Mouse (Mus musculus) limb, embryonic 14.5 days (tissue): ENCODE results near the gene Cdr2l. TPM values are rescaled to one million over a fixed set of nuclear protein-coding genes. Genes with fewer than 3 reads are reported as not detected.

Source experiments
- ATAC-seq: fragments of 200-750 bp; cut with Nextera tagmentation; 2 replicates; pipeline ENCODE4 v1.8.0; 2017; ENCODE audit warnings: low read depth, moderate number of reproducible peaks, moderate TSS enrichment; ENCODE audit not compliant: low FRiP score
- DNase-seq: peaks from one replicate; pipeline ENCODE4 v3.0.0-alpha.2; 2015; ENCODE audit warnings: low spot score
- H3K27ac ChIP-seq: fragments of 300-500 bp; sonication (generic); replicated peaks from 2 replicates; pipeline ENCODE4 v1.5.1; 2014; ENCODE audit warnings: low read depth, mild to moderate bottlenecking, low read length, moderate library complexity, mixed read lengths
- H3K27me3 ChIP-seq: fragments of 300-500 bp; sonication (generic); 2 replicates; pipeline ENCODE4 v1.6.1; 2014; ENCODE audit warnings: low read length, mixed read lengths; ENCODE audit not compliant: control insufficient read depth, insufficient read depth
- H3K36me3 ChIP-seq: fragments of 300-500 bp; sonication (generic); 2 replicates; pipeline ENCODE4 v1.6.1; 2014; ENCODE audit warnings: mild to moderate bottlenecking, low read length, moderate library complexity, mixed read lengths; ENCODE audit not compliant: control insufficient read depth, insufficient read depth
- H3K4me1 ChIP-seq: fragments of 300-500 bp; sonication (generic); 2 replicates; pipeline ENCODE4 v1.6.1; 2014; ENCODE audit warnings: antibody characterized with exemption, low read length, mixed read lengths; ENCODE audit not compliant: control insufficient read depth, insufficient read depth
- H3K4me2 ChIP-seq: fragments of 300-500 bp; sonication (generic); replicated peaks from 2 replicates; pipeline ENCODE4 v1.6.1; 2014; ENCODE audit warnings: low read depth, mild to moderate bottlenecking, low read length, moderate library complexity; ENCODE audit not compliant: severe bottlenecking
- H3K4me3 ChIP-seq: fragments of 300-500 bp; sonication (generic); replicated peaks from 2 replicates; pipeline ENCODE4 v1.5.1; 2014; ENCODE audit warnings: low read length
- H3K9ac ChIP-seq: fragments of 300-500 bp; sonication (generic); 2 replicates; pipeline ENCODE4 v1.6.1; 2014; ENCODE audit warnings: mild to moderate bottlenecking, low read depth, low read length, moderate library complexity; ENCODE audit not compliant: severe bottlenecking
- H3K9me3 ChIP-seq: fragments of 300-500 bp; sonication (generic); 2 replicates; pipeline ENCODE4 v1.6.1; 2016; ENCODE audit warnings: low read length; ENCODE audit not compliant: control insufficient read depth
- POLR2A ChIP-seq: fragments of 200-500 bp; IDR thresholded peaks from 2 replicates; pipeline ENCODE4 v1.8.0; 2012; ENCODE audit warnings: inconsistent platforms, mild to moderate bottlenecking, moderate library complexity, borderline replicate concordance; ENCODE audit not compliant: insufficient read depth, insufficient read length; ENCODE audit errors: extremely low read depth
- WGBS: fragments of 180-500 bp; shearing (Covaris S2); extraction: QIAGEN DNeasy Blood & Tissue Kit; methylation state at CpG from one replicate; pipeline ENCODE4 v1.1.7; 2014; 5-methylcytosine and 5-hydroxymethylcytosine counted together
- polyA plus RNA-seq, 2 experiments: library from polyadenylated mRNA; depleted of rRNA in 1 of 2; stranded (reverse) in 1 of 2; unstranded in 1 of 2; fragments of >200 nt; fragmentation: Nextera tagmentation in 1 of 2; extraction: Ambion mirVana in 1 of 2; gene quantifications; 2 replicates each; pipeline versions ENCODE4 v1.2.1 to v1.2.3; 2012 to 2014

The Cdr2l gene
- 18.8 and 23.9 TPM in 2 replicates for polyA plus RNA-seq (2012; rRNA removed)
- 10.9 and 11.1 TPM in 2 replicates for polyA plus RNA-seq (2014; fragmentation: Nextera tagmentation; extraction: Ambion mirVana)

- Histone ChIP-seq H3K9ac (peak within 1 kb of the TSS; percentile 88), H3K27me3 (no peaks in the 10 kb centered on the region), H3K36me3 (no peaks in the 10 kb centered on the region), H3K4me1 (peaks cover 18% of the 10 kb centered on the region), H3K27ac (peak within 1 kb of the TSS; percentile 87), H3K4me3 (peak within 1 kb of the TSS; percentile 81), H3K4me2 (peak within 1 kb of the TSS; percentile 79), H3K9me3 (no peaks in the 10 kb centered on the region)
- ATAC-seq (peak; percentile 95), DNase-seq (peak; percentile 87)
- peak; percentile 83; the same call in 1 of the 2 replicates for TF ChIP-seq POLR2A
- under 1% methylated on average over 38 of the region's 76 CpGs for WGBS
Measured at GRCm38 (mm10) chr11:115381743-115382539, at the start of gene Cdr2l. Cdr2l (plus strand) TSS chr11:115381916.

DNA sequence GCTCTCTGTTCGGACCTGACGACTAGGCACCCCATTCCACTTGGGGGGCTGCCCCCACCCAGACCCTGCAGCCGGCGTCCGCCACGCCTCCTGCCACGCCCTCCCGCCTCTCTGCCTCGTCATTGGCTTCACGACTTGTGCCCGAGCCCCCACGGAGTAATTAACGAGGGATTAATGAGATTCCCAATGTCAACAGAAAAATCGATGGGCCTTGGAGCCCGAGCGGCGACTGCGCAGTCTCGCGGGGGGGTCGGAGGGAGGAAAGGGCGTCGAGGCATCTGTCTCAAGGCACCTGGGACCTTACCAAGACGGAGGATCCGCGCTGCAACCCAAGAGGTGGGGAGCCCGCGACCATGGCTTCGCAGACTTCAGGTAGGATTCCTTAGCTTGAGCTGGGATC is 47.2 kb upstream of the Cdr2l start, which contains the start of gene Otop3:
TSS of gene Otop3 (plus strand) at position 201 of the 400 bp plus-strand sequence.
- H3K9ac ChIP-seq = no peak within 1 kb of the TSS
- H3K27me3 ChIP-seq = peaks cover 32% of the 10 kb centered on the region
- no peaks in the 10 kb centered on the region for H3K36me3 ChIP-seq
- peaks cover 3% of the 10 kb centered on the region; the same call in 1 of the 2 replicates for H3K4me1 ChIP-seq
- H3K4me2 ChIP-seq = no peak within 1 kb of the TSS; the same call in 1 of the 2 replicates
- no peaks in the 10 kb centered on the region for H3K9me3 ChIP-seq
- no peak within 1 kb of the TSS for H3K4me3 ChIP-seq
- no peak within 1 kb of the TSS for H3K27ac ChIP-seq
- 7% methylated on average over 29 of the region's 29 CpGs for WGBS
- ATAC-seq = no peak
- no peak for DNase-seq
- no peak for TF ChIP-seq POLR2A

DNA sequence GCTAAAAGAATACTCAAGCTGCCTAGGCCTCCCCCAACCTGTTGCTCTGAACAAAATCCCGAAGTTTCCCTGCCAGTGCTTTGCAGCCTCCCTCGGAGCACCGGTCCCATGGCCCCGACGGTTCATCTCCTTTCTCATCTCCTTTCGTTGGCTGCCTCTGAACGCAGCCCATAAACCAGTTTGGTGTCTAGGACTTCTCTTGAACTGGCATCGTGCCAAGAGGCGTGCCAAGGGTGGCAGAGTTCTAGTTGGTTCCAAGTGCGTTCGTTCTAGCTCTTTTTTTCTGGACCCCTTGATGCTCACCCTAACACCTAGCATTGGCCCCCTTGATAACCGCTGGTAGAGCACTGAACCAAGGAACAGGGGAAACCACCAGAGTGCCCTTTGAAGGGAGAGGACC is 46.5 kb upstream of the Cdr2l start:
- no peak for DNase-seq
- Histone ChIP-seq H3K27me3 (peaks cover 32% of the 10 kb centered on the region), H3K27ac (no peak overlapping the region), H3K4me2 (no peak overlapping the region), H3K4me3 (no peak overlapping the region), H3K4me1 (peaks cover 3% of the 10 kb centered on the region; the same call in 1 of the 2 replicates), H3K9me3 (no peaks in the 10 kb centered on the region), H3K9ac (no peak overlapping the region), H3K36me3 (no peaks in the 10 kb centered on the region)
- ATAC-seq = no peak
- WGBS = 55% methylated on average over 12 of the region's 12 CpGs
- no peak for TF ChIP-seq POLR2A

- peak; percentile 33 for DNase-seq
- Histone ChIP-seq H3K27ac (no peak overlapping the region), H3K4me1 (peaks cover 3% of the 10 kb centered on the region; the same call in 1 of the 2 replicates), H3K9me3 (no peaks in the 10 kb centered on the region), H3K36me3 (no peaks in the 10 kb centered on the region), H3K27me3 (peaks cover 32% of the 10 kb centered on the region), H3K4me3 (no peak overlapping the region), H3K4me2 (no peak overlapping the region), H3K9ac (no peak overlapping the region)
- WGBS = 11% methylated on average over 6 of the region's 6 CpGs
- no peak for TF ChIP-seq POLR2A
- no peak for ATAC-seq
Measured at GRCm38 (mm10) chr11:115336115-115336514, 45.6 kb upstream of the Cdr2l start.

- no peak for TF ChIP-seq POLR2A
- WGBS = 40% methylated on average over 3 of the region's 3 CpGs
- no peak overlapping the region for H3K4me3 ChIP-seq
- no peak overlapping the region for H3K4me2 ChIP-seq
- H3K4me1 ChIP-seq = peaks cover 3% of the 10 kb centered on the region; the same call in 1 of the 2 replicates
- no peak overlapping the region for H3K27ac ChIP-seq
- ATAC-seq (no peak), DNase-seq (no peak)
- no peak overlapping the region for H3K9ac ChIP-seq
- no peaks in the 10 kb centered on the region for H3K36me3 ChIP-seq
- H3K9me3 ChIP-seq = no peaks in the 10 kb centered on the region
- peaks cover 32% of the 10 kb centered on the region for H3K27me3 ChIP-seq
Measured at GRCm38 (mm10) chr11:115337350-115337749, 44.4 kb upstream of the Cdr2l start.
